Mouse (Mus musculus) midbrain, embryonic 11.5 days (tissue): ENCODE measurements at regions not wholly inside any gene's neighbourhood (a gene's known extent, or its start where the extent isn't known, plus 50 kb on each side); places are given as distances from the start of the nearest gene placed in this dataset.
A peak's percentile ranks its signal among the peaks of the same experiment; 100 is the strongest.

Experiments
- ATAC-seq: fragments of 200-750 bp; cut with Nextera tagmentation; 2 replicates; pipeline ENCODE4 v1.8.0; 2017; ENCODE audit warnings: moderate TSS enrichment, moderate library complexity; ENCODE audit not compliant: low FRiP score
- DNase-seq: peaks from one replicate; pipeline ENCODE4 v3.0.0; 2015; ENCODE audit warnings: low spot score; ENCODE audit errors: missing footprints
- H3K27ac ChIP-seq: fragments of 300-500 bp; sonication (generic); 2 replicates; pipeline ENCODE4 v1.5.1; 2014; ENCODE audit warnings: low read depth, low read length
- H3K27me3 ChIP-seq: fragments of 300-500 bp; sonication (generic); 2 replicates; pipeline ENCODE4 v1.6.1; 2014; ENCODE audit warnings: mild to moderate bottlenecking, low read length, moderate library complexity, mixed read lengths; ENCODE audit not compliant: control insufficient read depth, insufficient read depth
- H3K36me3 ChIP-seq: fragments of 300-500 bp; sonication (generic); 2 replicates; pipeline ENCODE4 v1.6.1; 2014; ENCODE audit warnings: mild to moderate bottlenecking, low read length, moderate library complexity, mixed read lengths; ENCODE audit not compliant: control insufficient read depth, insufficient read depth
- H3K4me1 ChIP-seq: fragments of 300-500 bp; sonication (generic); 2 replicates; pipeline ENCODE4 v1.6.1; 2014; ENCODE audit warnings: low read length; ENCODE audit not compliant: control insufficient read depth, insufficient read depth
- H3K4me2 ChIP-seq: fragments of 300-500 bp; sonication (generic); 2 replicates; pipeline ENCODE4 v1.6.1; 2014; ENCODE audit warnings: mild to moderate bottlenecking, moderate library complexity
- H3K4me3 ChIP-seq: fragments of 300-500 bp; sonication (generic); 2 replicates; pipeline ENCODE4 v1.5.1; 2014; ENCODE audit warnings: low read depth, low read length
- H3K9ac ChIP-seq: fragments of 300-500 bp; sonication (generic); 2 replicates; pipeline ENCODE4 v1.6.1; 2014; ENCODE audit warnings: low read length
- H3K9me3 ChIP-seq: fragments of 300-500 bp; sonication (generic); 2 replicates; pipeline ENCODE4 v1.6.1; 2016; ENCODE audit warnings: low read length; ENCODE audit not compliant: control insufficient read depth
- WGBS: fragments of 180-500 bp; shearing (Covaris S2); extraction: QIAGEN DNeasy Blood & Tissue Kit; methylation state at CpG from one replicate; pipeline ENCODE4 v1.1.7; 2014; 5-methylcytosine and 5-hydroxymethylcytosine counted together

DNA sequence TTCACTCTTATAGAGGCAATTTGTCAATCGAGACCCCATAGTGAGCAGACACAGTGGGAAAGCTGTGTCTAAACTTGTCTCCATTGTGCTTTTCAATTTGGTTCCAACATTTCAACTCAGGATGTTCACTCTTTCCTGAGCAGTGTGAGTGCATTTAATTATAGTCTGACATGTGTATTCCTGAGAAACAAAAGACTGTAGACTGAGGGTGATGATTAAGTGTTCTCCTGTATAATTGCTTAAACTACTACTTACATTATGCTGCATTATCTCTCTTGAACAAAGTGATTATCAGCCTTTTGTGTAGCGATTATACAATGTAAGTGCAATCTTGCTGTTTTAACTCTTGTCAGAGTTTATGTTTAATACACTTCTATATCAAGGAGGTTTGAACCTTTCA is 87.9 kb downstream of the 1700008P02Rik start:
- ATAC-seq: no peak
- Histone ChIP-seq H3K4me3 (no peak overlapping the region), H3K36me3 (no peaks in the 10 kb centered on the region), H3K4me1 (no peaks in the 10 kb centered on the region), H3K27ac (no peak overlapping the region), H3K9ac (no peak overlapping the region), H3K9me3 (no peaks in the 10 kb centered on the region), H3K4me2 (no peak overlapping the region), H3K27me3 (no peaks in the 10 kb centered on the region)
- 82% methylated on average over 2 of the region's 2 CpGs for WGBS
- no peak for DNase-seq

- Histone ChIP-seq H3K4me3 (no peak overlapping the region), H3K9ac (no peak overlapping the region), H3K36me3 (no peaks in the 10 kb centered on the region), H3K27me3 (no peaks in the 10 kb centered on the region), H3K9me3 (no peaks in the 10 kb centered on the region), H3K4me1 (no peaks in the 10 kb centered on the region), H3K4me2 (no peak overlapping the region), H3K27ac (no peak overlapping the region)
- WGBS: 81% methylated on average over 3 of the region's 3 CpGs
- peak; percentile 44; the same call in 1 of the 2 replicates for ATAC-seq
- no peak for DNase-seq
Measured at GRCm38 (mm10) chr3:6525987-6526386, 94.3 kb downstream of the 1700008P02Rik start.

DNA sequence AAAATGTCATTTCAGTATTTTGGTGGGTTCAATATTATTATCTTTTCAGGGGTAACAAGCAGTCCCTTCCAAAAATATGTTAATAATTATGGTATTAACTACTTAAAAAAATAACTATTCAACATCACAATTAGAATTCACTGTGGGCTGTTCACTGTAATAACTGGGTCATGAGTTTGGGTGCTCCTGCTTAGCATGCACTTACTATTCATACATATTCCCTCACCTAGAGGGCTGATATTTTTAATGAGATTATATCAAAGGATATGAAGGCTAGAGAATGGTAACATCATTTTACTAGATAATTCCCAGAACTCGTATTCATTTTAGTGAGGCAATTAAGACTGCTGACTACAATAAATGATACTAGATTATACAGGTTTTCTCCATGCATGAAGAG is 95.1 kb downstream of the 1700008P02Rik start:
- Histone ChIP-seq H3K4me1 (no peaks in the 10 kb centered on the region), H3K27me3 (no peaks in the 10 kb centered on the region), H3K27ac (no peak overlapping the region), H3K9ac (no peak overlapping the region), H3K4me2 (no peak overlapping the region), H3K9me3 (no peaks in the 10 kb centered on the region), H3K4me3 (no peak overlapping the region), H3K36me3 (no peaks in the 10 kb centered on the region)
- ATAC-seq: no peak
- WGBS: 83% methylated on average over 1 of the region's 1 CpGs
- DNase-seq: no peak

GRCm38 (mm10) chr3:6511351-6511750 is 108.9 kb downstream of the 1700008P02Rik start:
- no peak overlapping the region for H3K9ac ChIP-seq
- 89% methylated on average over 6 of the region's 6 CpGs for WGBS
- no peak for DNase-seq
- no peak overlapping the region for H3K27ac ChIP-seq
- H3K36me3 ChIP-seq: no peaks in the 10 kb centered on the region
- H3K4me2 ChIP-seq: no peak overlapping the region
- no peaks in the 10 kb centered on the region for H3K9me3 ChIP-seq
- no peaks in the 10 kb centered on the region for H3K4me1 ChIP-seq
- no peak for ATAC-seq
- H3K4me3 ChIP-seq: no peak overlapping the region
- H3K27me3 ChIP-seq: no peaks in the 10 kb centered on the region

DNA sequence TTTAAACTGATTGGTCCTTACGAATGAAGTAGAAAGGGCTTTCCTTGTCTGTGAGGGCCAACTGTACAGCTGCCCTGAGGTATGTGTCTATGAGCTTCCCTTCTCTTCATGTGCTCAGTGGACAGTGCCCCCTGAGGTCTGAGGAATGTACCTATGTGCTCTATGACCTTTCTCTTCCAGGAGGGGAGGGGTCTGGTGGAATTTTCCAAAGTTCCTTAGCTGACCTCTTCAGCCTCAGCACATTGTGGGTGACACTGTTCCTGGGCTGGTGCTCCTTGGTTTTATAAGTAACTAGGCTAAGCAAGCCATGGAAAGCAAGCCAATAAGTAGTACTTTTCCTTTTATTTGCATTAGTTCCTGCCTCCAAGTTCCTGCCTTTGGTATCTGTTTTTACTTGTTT is 116.1 kb downstream of the 1700008P02Rik start:
- no peak for DNase-seq
- Histone ChIP-seq H3K36me3 (no peaks in the 10 kb centered on the region), H3K9me3 (no peaks in the 10 kb centered on the region), H3K4me1 (no peaks in the 10 kb centered on the region), H3K4me2 (no peak overlapping the region), H3K27me3 (no peaks in the 10 kb centered on the region), H3K9ac (no peak overlapping the region), H3K27ac (no peak overlapping the region), H3K4me3 (no peak overlapping the region)
- no peak for ATAC-seq
- 87% methylated on average over 1 of the region's 1 CpGs for WGBS

DNA sequence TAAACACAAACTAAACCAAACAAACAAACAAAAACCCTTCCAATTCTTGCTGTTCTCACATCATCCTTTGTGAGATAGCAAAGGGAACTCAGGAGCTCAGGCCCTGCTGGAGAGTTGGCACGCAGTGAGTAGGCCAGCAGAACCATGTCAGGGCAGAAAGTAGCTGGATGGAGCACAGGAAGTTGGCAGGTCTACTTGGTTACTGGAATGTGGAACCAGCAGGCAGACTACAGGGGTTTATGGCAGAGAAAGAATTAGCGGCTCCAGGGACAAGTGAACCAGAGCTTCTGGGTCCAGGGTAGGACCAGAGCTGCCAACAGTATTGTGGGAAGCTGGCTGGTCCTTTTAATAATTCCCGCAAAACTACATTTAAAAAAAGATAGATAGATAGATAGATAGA is 136.2 kb downstream of the 1700008P02Rik start:
- DNase-seq: no peak
- Histone ChIP-seq H3K9ac (no peak overlapping the region), H3K36me3 (no peaks in the 10 kb centered on the region), H3K27me3 (no peaks in the 10 kb centered on the region), H3K9me3 (no peaks in the 10 kb centered on the region), H3K4me1 (no peaks in the 10 kb centered on the region), H3K4me2 (no peak overlapping the region), H3K4me3 (no peak overlapping the region), H3K27ac (no peak overlapping the region)
- ATAC-seq: no peak
- WGBS: 91% methylated on average over 3 of the region's 3 CpGs

DNA sequence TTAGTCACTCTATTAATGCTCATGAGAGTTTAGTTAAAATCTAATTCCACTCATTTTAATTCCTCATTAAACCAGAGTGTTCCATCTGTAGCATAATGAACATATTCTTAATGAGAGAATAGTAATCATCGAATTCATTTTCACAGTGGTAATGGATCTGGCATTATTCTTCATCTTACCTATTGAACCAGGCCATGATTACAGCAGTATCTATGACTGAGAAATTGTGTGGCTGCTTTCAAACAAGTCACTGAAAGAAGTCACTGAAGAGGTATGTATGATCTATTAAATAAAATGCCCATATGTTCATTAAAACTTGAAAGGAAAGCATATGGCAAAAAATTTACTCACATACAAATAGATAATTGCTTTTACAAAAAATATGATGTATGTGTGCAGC is 138.6 kb downstream of the 1700008P02Rik start:
- Histone ChIP-seq H3K4me1 (no peaks in the 10 kb centered on the region), H3K27me3 (no peaks in the 10 kb centered on the region), H3K36me3 (no peaks in the 10 kb centered on the region), H3K9me3 (no peaks in the 10 kb centered on the region), H3K9ac (no peak overlapping the region), H3K4me3 (no peak overlapping the region), H3K27ac (no peak overlapping the region), H3K4me2 (no peak overlapping the region)
- ATAC-seq (no peak), DNase-seq (no peak)
- WGBS: 92% methylated on average over 1 of the region's 1 CpGs
